In genomic region chrX:61304464-61304863, GRCm38 (mm10) we compare ENCODE assay signal across 27 mouse cellular contexts.
DNase-seq lines count a peak whose midpoint lies in the region; ATAC-seq and TF ChIP-seq lines count a peak whose summit lies in the region.
"Had no signal": no experiment of that assay in that cellular context is flagged by ENCODE, and none has a peak within 500 bp of the region (broad histone marks: within the 10 kb centered on the region; RNA-seq: fewer than 3 reads in every experiment).

No protein-coding gene starts in this region.

- H3K4me3 ChIP-seq in intestine, postnatal 0 days (ENCODE audit: low read depth, low read length) = no peak overlapping the region
- H3K4me3 ChIP-seq in intestine, embryonic 16.5 days (ENCODE audit: low read length) = no peak overlapping the region
- H3K4me3 ChIP-seq in left cerebral cortex, adult 2 months = no peak overlapping the region
- H3K4me3 ChIP-seq: embryonic facial prominence, embryonic 10.5 days; embryonic facial prominence, embryonic 15.5 days; forebrain, embryonic 12.5 days; heart, adult 2 months; heart, embryonic 12.5 days; hindbrain, embryonic 13.5 days; limb, embryonic 12.5 days; midbrain, embryonic 12.5 days; neural tube, embryonic 13.5 days had no signal

- no peak overlapping the region for H3K27ac ChIP-seq in intestine, postnatal 0 days (ENCODE audit: low read depth, low read length)
- H3K27ac ChIP-seq in intestine, embryonic 16.5 days (ENCODE audit: low read length) = no peak overlapping the region
- H3K27ac ChIP-seq in left cerebral cortex, adult 2 months = no peak overlapping the region
- H3K27ac ChIP-seq: embryonic facial prominence, embryonic 10.5 days; embryonic facial prominence, embryonic 15.5 days; forebrain, embryonic 12.5 days; heart, adult 2 months; hindbrain, embryonic 13.5 days; kidney, postnatal 0 days; limb, embryonic 12.5 days; midbrain, embryonic 12.5 days; neural tube, embryonic 13.5 days had no signal

- 27% methylated on average over 2 of the region's 2 CpGs for WGBS in intestine, postnatal 0 days
- WGBS in intestine, embryonic 16.5 days = 54% methylated on average over 2 of the region's 2 CpGs

- peak; percentile 41 for TF ChIP-seq CTCF in intestine, postnatal 0 days (IDR thresholded peaks at IDR 0.05; ENCODE audit: low read depth)
- TF ChIP-seq CTCF in left cerebral cortex, adult 2 months (IDR thresholded peaks at IDR 0.05) = peak; percentile 29

- intact Hi-C loops in left cerebral cortex, adult 2 months (cut with DNase I) = loop anchor here (5.0 kb wide), 1 partner anchor 137 kb away; no protein-coding TSS in a partner anchor
- intact Hi-C loops in left cerebral cortex, postnatal 36 days (cut with DNase I) = no loop called here

- ATAC-seq in intestine, postnatal 0 days = no peak
- ATAC-seq in intestine, embryonic 16.5 days = no peak
- ATAC-seq: CD4-positive, CD25-positive, alpha-beta regulatory T cell, adult 4 months had no signal

- no peaks in the 10 kb centered on the region for H3K4me1 ChIP-seq in intestine, postnatal 0 days (replicated peaks; ENCODE audit: control insufficient read depth, insufficient read depth, low read length)
- no peaks in the 10 kb centered on the region for H3K4me1 ChIP-seq in intestine, embryonic 16.5 days (ENCODE audit: control insufficient read depth, insufficient read depth, low read length)
- H3K4me1 ChIP-seq: embryonic facial prominence, embryonic 10.5 days; embryonic facial prominence, embryonic 15.5 days; forebrain, embryonic 12.5 days; heart, embryonic 12.5 days; hindbrain, embryonic 13.5 days; limb, embryonic 12.5 days; midbrain, embryonic 12.5 days; neural tube, embryonic 13.5 days had no signal

- no peak for DNase-seq in left cerebral cortex, adult 2 months (ENCODE audit: extremely low spot score in 1 of 2, low spot score in 2 of 2)
- no peak for DNase-seq in left cerebral cortex, postnatal 36 days (ENCODE audit: low spot score in 2 of 2)
- peak; percentile 13 for DNase-seq in right cerebral cortex, postnatal 14 days
- DNase-seq in right cerebral cortex, postnatal 36 days (ENCODE audit: low spot score in 2 of 2) = no peak
- no peak for DNase-seq in gastrocnemius, adult 18-20 months (ENCODE audit: low spot score)
- DNase-seq: adrenal gland, postnatal 25 days; cerebellum, adult 2 months; cerebellum, postnatal 14 days; heart, adult 2 months; heart, postnatal 4 days; kidney, adult 11 months; lung, postnatal 36 days; right cerebral cortex, postnatal 25 days; spleen, adult 18-20 months; thymus, postnatal 25 days had no signal

- H3K9ac ChIP-seq in intestine, postnatal 0 days (ENCODE audit: low read depth, low read length) = no peak overlapping the region
- no peak overlapping the region for H3K9ac ChIP-seq in intestine, embryonic 16.5 days (ENCODE audit: low read depth, low read length)
- H3K9ac ChIP-seq: embryonic facial prominence, embryonic 15.5 days; forebrain, embryonic 12.5 days; heart, embryonic 12.5 days; hindbrain, embryonic 13.5 days; limb, embryonic 12.5 days; midbrain, embryonic 12.5 days; neural tube, embryonic 13.5 days had no signal

- no peaks in the 10 kb centered on the region for H3K36me3 ChIP-seq in intestine, postnatal 0 days (ENCODE audit: control insufficient read depth, insufficient read depth)
- no peaks in the 10 kb centered on the region for H3K36me3 ChIP-seq in intestine, embryonic 16.5 days (ENCODE audit: control insufficient read depth, insufficient read depth, low read length)
- H3K36me3 ChIP-seq: embryonic facial prominence, embryonic 10.5 days; embryonic facial prominence, embryonic 15.5 days; forebrain, embryonic 12.5 days; heart, embryonic 12.5 days; hindbrain, embryonic 13.5 days; limb, embryonic 12.5 days; midbrain, embryonic 12.5 days; neural tube, embryonic 13.5 days had no signal

- no peaks in the 10 kb centered on the region for H3K27me3 ChIP-seq in intestine, postnatal 0 days (replicated peaks; ENCODE audit: control insufficient read depth, insufficient read depth, low read length)
- no peaks in the 10 kb centered on the region for H3K27me3 ChIP-seq in intestine, embryonic 16.5 days (replicated peaks; ENCODE audit: control insufficient read depth, insufficient read depth, low read length)
- H3K27me3 ChIP-seq: embryonic facial prominence, embryonic 15.5 days; forebrain, embryonic 12.5 days; heart, embryonic 12.5 days; hindbrain, embryonic 13.5 days; limb, embryonic 12.5 days; midbrain, embryonic 12.5 days; neural tube, embryonic 13.5 days had no signal

- no peak overlapping the region for H3K4me2 ChIP-seq in intestine, postnatal 0 days (replicated peaks; ENCODE audit: low read depth)
- no peak overlapping the region for H3K4me2 ChIP-seq in intestine, embryonic 16.5 days (ENCODE audit: low read depth, low read length)
- H3K4me2 ChIP-seq: embryonic facial prominence, embryonic 15.5 days; forebrain, embryonic 12.5 days; heart, embryonic 12.5 days; hindbrain, embryonic 13.5 days; limb, embryonic 12.5 days; midbrain, embryonic 12.5 days; neural tube, embryonic 13.5 days had no signal

- H3K9me3 ChIP-seq in intestine, postnatal 0 days (ENCODE audit: control insufficient read depth) = no peaks in the 10 kb centered on the region
- H3K9me3 ChIP-seq in intestine, embryonic 16.5 days (ENCODE audit: control insufficient read depth, low read length) = no peaks in the 10 kb centered on the region
- H3K9me3 ChIP-seq: embryonic facial prominence, embryonic 10.5 days; embryonic facial prominence, embryonic 15.5 days; forebrain, embryonic 12.5 days; heart, embryonic 12.5 days; hindbrain, embryonic 13.5 days; limb, embryonic 12.5 days; midbrain, embryonic 12.5 days; neural tube, embryonic 13.5 days had no signal
